Mouse (Mus musculus): ENCODE data around the gene Plcb2.

The Plcb2 gene

DNA sequence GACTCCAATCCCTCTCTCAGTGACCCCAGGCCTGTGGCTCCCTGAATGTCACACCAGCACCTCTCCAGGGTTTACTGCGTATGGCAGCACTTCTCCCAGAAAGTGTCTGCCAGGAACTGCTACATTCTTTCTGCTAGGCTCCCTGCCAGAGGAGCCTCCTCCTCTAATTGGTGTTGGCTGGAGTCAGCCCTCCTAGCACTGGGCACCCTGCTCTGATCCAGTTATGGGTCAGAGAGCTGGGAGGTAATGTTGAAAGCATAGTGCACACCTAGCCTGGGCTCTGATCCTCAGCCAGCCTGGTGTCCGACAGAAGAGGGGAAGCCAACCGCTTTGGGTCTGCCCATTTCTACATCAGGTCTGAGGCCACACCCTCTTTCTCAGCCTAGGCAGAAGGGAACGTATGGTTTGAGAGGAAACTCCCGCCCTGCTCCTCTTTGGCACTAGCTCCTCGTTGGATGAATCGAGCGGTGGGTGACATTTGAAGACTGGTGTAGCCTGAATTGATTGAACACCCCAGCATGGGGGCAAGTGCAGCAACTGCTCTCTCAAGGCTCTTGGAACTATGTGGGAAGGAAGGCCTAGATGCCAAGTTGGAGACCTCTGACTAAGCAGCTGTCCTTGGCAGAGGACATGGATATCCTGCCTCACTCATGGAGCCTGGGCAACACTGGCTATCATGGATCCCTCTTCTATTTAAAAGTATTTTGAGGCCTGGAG is 45.5 kb downstream of the Plcb2 start:
- no peak for DNase-seq

DNA sequence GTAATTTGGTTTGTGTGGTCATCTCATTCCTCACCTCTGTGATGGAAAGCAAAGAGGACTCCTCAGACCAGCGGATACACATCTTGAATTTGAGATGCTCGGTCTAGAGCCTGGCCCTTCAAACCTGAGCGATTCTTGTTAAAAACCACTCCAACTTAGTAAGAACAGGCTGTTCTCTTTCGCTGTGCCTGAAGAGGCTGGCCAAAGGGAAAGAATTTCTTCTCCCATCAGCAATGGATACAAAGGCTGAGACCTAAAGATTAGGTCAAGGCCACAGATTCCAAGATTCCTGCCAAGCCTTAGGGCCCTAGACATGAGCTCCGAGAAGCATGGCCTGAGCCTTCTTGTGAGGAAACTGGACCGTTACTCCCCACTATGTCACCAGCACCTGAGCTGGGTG is 47.3 kb downstream of the Plcb2 start:
- peak in 1 of 2 experiments; percentile 58 for DNase-seq

DNA sequence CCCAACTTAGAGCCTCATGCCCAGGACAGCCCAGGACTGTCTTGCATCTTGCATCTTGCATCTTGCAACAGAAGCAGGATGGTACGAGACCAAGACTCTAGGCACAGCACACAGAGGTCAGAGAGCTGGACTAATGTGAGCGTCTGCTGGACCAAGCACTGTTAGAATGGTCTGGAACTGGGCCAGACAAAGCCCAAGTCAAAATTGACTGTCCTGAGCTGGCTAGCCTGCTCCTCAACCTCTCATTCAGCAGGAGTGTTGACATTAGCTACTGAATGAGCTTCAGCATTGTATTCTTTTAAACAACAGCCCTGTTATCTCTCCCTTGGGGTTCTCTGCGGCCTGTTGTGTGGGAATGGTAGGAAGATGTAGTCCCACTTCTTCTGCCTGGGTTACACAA is 48.7 kb downstream of the Plcb2 start:
- DNase-seq, result peak; percentile 58 to 75

DNA sequence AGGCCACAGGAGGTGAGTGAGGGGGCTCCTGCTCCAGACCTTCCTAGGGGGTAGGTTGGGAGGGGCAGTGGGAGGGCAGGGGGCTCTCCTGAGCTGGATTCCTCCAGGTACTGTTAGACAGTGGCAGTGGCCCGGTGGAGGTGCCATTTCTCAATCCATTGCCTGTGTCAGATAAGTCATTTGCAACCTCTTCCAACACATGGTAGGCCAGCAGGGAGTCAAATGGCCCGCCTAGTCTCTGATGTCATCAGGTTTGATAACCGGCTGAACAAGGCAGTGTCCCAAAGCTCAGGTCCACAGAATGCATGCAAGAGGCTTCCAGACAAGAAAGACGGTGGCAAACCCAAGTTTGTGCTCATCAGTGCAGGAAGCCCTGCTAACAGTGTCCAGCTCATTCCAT is 50.4 kb downstream of the Plcb2 start:
- DNase-seq, result peak; percentile 60 to 76

DNA sequence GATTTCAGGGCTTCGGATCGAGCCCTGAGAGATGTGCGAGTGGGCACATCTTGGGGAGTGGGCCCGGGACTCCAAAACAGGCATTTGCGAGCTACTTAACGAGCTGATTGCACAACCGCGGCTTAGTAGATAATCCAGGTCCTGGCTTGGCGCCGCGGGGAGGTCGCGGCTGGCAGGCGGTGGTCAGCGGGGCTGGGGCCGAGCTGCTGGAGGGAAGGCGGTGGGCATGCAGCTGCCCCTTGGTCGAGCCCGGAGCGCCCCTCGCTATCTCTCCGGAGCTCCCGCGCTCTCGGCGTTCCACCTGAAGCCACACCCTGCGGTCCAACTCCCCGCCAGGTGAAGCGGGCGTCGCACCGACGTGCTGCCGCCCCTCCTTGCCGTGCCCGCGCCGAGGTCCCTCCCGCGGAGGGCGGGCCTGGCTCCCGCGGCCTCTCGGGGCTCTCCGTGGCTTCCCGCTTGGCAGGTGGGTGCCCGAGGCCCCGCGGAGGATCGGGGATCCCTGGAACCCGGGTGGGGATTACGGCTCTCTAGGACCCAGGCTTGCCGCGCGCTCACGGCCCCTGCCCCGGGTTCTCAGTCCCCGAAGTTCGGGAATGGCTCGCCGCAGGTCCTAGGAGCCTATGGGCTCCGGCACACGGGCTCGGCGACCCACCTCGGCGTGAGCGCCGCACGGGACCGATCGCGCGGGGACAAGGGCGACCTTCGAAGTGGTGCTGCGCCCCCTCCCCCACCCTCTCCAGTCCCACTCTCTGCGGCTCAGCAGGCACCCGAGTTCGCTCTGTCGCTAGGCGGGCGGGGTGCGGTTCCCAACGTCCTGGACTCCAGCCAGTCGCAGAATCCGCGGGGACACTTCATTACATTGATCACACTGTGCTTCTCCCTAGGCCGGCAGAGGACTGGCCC is 51.1 kb downstream of the Plcb2 start:
- peak; percentile 67 to 75 for DNase-seq

DNA sequence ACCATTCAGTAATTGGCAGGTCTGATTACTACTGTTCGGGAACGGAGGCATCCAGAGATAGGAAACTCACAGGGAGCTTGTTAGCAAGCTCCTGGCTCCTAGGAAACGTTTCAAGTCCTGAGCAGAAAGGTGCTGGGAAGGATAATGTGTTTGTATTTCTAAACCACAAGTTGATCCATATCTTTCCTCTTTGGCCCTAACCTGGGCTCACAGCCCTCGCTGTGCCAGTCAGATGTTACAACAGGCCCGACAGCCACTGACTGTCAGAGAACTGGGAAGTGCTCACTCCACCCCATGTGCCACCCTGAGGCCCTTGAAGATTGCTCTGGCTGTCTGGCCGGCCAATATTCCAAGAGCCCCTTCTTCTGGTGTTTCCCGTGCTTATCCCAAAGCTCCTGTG is 53.7 kb downstream of the Plcb2 start:
- peak in 1 of 2 experiments; percentile 45 for DNase-seq

DNA sequence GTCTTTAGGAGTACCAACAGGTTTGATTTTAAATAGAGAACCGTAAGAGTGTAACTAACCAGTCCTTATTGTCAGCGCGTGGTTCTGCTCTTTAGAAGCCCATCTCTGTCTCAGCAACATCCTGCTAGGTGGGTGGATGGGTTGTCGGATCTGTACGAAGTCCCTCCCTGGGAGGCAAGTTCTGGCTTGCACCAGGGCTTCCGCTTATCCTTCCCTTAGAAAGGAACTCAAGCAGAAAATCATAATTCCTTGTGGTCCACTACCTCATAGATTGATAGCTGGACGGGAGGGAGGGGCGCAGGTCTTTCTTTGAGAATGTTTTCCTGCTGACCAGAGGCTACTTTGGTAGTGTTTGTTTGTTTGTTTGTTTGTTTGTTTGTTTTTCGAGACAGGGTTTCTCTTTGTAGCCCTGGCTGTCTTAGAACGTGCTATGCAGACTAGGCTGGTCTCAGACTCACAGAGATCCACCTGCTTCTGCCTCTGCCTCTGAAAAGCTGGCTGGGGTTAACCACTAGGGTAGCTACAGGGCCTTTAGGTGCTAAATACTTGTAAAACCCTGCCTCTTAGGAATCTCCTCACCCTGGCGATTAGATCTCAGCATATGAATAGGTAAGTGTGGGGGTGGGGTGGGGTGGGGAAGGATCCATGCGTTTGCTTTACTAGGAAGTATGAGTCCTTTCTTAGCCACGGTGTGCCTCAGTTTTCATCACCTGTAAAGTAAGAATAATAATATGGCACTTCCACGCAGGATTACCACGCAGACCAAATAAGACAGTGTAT is 54.4 kb downstream of the Plcb2 start:
- no peak for DNase-seq

DNA sequence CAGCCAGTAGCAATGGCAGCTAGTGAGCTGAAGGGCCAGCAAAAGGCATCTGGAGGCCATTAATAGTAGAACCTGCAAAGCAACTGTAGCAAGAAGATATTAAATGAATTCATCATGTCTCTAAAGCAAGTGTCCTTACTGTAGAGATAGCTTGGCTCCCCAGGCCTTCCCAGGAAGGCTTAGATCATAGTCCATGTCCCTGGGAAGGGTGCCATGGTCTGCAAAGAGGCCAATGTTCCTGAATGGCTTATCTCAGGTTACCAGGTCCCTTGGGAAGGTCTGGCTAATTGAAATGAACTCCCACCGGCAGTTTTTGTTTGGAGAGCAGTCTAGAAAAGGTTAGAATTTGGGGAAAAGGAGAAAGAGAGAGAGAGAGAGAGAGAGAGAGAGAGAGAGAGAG is 56.5 kb downstream of the Plcb2 start:
- DNase-seq, result no peak

DNA sequence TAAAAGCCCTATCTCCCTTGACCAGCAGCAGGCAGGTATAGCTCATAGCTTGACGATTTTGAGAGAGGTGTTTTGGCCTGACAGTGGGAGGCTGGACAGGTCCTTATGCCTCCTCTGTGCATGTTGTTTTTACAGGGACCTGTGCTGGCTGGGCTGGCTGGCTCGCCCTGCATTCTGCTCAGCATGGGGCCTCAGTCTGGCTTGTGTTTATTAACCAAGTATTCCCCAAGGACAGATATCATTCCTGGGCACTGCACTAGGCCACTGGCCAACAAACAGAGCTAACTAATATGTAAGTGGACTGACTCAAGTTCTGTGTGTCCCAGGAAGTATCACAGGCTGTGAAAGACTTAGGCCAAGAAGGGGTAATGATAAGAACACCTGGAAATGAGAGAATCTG is 58.5 kb downstream of the Plcb2 start:
- DNase-seq, result no peak

DNA sequence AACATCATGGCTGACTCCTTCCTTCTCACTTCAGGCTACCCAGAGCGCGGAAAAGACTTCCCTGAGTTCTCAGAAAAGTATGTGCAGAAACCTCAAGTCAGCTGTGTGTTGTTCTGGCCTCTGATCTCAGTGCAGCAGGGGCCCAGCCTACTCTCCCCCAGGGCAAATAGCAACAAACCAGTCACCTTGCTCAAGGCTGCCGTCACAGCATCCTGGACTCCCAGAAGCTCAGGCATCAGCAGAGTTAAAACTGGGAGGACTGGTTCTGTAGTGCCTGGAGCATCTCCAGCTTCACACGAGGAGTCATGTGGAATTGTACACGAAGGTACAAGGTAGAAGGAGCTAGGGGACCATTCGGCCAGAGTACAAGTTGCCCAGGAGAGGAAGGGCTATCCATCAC is 59.0 kb downstream of the Plcb2 start:
- peak; percentile 62 to 72 for DNase-seq

DNA sequence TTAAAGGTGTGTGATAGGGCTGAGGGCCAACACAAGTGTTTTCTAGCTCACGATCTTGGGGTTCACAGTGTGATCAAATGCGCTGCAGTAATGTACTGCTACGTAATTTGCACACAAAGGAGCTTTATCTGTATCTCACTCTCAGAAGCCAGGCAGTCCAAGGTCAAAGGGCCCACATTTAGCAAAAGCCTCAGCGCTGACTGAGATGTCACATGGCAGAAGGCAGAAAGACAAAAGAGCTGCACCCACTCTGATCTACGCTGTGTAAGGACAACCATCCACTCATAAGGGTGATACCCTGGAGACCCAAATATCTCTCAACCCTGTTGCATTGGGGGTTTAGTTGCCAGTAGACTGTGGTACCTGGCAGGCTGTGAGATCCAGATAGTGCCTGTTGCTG is 61.1 kb downstream of the Plcb2 start:
- DNase-seq, result no peak

DNA sequence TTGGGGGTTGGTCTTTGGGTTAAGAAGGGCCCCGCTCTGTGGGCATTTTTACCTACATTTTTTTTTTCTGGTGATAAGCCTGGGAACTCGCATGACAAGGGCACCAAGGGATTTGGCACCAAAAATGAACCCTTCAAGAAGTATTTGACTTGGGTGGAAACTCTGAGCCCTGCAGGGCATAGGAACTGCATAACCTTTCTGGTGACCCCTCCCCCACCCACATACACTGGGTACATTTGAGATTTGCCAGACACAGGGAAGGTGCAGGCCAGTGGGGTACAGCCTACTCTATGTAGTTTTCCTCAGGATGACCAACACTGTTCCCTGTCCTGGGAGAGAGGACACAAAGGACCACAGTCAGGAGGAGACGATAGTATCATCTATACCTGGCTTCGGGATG is 62.6 kb downstream of the Plcb2 start:
- peak in 1 of 2 experiments; percentile 20 for DNase-seq

DNA sequence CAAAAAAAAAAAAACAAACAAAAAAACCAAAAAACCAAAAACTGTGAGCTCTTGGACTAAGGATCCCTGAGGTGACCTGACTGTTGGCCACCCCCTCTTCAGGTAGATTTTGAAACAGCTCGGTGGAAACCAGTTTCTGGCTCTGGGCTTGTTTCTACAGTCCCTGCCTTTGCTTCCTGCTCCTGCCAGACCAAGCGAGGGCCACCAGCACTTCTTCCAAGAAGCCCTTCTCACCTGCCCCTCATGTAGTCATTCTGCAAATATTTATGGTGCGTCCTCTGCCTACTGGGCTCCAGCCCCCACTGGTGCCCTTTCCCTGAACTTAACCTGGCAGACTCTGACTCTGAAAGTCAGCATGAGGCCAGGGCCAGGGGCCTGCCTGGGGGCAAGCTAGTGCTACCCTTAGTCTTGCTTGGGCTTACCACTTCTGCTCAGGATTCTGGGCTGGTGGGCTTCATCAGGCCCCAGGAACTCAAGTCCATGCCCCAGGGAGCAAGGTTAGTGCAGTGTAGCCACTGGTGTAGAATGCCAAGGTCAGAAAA is 63.2 kb downstream of the Plcb2 start:
- DNase-seq, result peak; percentile 59 to 73

DNA sequence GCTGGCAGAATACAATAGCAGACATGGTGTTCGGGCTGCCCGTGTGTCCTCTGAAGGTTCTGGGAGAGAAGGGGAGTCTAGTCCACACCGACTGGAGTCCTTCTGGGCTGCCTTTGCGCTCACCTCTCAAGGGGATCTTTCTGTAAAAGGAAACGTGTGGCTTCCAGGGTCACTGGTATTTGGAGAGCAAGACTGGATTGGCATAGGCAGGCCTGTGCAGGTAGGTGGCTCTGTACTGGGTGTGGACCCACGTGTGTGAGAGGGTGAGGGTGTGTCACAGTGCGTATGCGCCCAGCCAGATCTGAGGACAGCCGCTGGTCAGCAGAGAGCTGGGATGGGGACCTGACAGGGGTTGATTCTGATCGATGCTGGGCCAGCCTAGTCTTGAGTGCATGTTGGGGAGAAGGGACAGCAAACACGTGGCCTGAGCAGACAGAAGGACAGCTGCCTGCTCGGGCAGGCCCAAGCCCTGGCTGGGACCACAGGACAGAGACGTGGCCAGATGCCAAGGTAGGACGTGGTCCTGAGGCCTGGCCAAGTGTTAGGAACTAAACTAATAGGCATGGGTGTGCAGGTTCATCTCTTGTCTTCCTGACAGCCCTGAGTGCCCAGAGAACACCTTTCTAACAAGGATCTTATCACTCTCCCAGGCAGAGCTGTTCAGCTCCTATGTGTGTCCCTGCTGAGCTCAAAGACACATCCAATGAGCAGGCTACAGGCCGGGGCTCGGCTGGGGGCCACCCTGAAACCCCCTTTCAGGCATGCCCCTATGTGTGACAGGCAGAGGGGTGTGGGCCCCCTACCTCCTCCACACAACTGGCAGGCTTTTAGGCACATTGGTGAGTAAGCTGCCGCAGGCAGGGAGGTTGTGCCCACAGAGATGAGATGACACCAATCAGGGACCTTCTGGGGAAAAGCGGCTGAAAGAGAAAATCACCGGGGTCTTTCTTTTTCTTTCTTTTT is 64.2 kb downstream of the Plcb2 start:
- peak; percentile 67 to 81 for DNase-seq

DNA sequence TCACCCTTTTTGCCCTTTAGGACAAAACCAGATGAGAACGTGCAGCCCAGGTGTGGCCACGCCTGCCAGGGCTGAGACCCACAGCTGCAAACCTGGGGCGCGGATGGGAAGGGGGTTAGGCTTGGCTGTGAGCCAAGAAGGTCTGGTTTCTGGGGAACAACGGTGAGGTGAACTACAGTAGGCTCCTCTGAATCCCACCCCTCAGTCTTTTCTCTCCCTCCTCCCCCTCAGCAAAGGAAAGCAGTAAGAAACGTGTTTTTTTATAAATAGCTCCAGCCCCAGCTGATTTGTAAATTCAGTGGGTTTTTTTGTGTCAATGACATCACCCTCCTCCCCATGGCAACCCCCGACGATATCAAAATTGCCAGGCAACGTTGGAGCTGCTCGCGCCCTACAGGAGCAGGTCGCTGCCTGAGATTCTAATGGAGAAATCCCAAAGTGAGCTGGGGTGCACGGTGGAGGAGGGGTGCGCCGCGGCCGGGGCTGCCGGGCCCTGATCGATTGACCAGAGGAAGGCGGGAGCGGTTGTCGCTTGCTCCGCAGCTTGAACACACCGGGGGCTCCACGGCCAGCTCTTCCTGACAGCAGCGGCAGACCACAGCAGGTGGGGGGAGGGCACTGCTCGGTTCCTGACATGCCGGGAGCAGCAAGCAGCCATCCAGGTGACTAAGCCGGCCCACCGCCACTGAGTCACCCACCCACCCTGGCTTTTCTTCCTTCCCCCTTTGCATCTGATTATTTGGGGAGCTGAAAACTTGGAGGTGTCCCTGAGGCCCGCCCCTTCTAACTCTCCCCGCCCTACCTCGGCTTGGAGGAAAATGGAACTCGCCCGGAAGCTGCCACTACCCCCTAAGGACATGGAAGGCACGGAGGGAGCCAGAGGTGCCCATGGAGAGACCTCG is 65.1 kb downstream of the Plcb2 start, which contains the start of gene Pak6:
Pak6 (plus strand) TSS at position 402 of the 902 bp plus-strand sequence.
- DNase-seq, result no peak

DNA sequence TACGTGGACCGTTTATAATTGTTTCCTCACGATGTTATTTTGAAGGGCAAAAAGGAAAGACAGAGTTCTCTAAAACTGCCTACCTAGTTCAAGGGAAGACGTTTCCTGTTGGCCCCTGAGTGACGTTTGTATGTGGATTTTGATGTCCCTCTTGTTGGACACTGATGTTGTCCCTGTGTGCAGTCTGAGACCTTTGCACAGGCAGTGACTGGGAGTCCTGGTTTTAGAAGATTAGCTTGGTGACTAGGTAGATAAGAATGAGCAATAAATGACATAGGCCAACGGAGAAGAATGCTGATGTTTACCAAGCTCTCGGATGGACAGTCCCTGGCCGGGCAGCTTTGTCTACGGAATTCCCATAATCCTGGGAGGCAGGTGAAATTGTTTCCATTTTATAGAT is 66.3 kb downstream of the Plcb2 start:
- no peak for DNase-seq

DNA sequence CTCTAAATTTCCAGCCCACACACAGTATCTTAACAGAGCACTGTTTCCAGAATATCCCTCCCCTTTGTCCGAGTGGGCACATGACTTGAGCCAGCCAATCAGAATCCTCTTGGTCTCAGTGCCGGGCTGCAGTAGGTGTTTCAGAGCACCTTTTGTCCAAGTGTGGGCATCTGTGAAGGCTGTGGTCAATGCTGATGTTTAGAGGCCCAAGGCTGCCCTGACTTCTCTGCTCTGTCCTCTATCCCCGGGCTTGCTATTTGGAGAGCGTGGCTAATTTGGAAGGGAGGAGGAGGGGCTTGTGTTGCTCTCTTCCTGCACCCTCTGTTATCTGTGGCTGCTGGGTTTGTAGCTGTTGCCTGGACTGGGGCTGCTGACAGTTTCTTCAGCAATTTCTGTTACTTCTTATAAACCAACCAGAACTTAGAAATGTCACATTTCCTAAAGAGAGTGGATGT is 68.2 kb downstream of the Plcb2 start:
- DNase-seq, result peak; percentile 51 to 64

DNA sequence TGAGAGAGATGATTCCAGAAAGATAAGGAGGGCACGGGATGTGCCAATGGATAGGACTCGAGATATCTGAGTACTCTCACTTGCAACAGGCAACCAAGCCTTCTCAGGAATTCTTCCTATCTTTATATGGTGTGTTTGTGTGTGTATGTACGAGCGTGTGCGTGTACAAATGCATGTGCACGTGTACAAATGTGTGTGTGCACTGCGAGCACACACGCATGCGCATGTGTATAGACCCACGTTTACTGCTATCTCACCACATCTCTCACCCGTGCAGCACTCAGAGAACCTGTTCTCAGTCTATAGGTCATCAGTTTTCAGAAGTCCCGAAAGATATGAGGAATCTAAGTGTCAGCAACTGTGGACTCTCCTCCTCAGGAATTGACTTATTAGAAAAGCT is 68.7 kb downstream of the Plcb2 start:
- DNase-seq, result no peak

DNA sequence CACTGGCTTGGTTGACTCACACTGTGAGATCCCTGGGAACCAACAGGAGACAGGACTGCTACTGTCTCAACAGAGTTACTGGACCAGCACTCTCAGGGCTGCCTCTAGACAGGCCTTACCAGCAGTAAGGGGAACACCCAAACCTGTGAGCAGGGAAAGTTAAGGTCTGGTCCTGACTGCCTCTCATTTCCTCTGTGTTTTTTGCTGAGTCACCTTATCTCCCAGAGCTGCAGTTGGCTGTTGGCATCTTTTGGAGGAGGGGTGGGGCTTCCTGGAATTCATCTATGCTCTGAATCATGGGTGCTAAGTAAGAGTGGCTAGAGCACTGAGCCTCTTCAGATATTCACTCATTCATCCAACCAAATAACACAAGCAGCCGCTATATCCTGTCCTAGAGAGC is 69.2 kb downstream of the Plcb2 start:
- DNase-seq, result peak; percentile 76 to 79

DNA sequence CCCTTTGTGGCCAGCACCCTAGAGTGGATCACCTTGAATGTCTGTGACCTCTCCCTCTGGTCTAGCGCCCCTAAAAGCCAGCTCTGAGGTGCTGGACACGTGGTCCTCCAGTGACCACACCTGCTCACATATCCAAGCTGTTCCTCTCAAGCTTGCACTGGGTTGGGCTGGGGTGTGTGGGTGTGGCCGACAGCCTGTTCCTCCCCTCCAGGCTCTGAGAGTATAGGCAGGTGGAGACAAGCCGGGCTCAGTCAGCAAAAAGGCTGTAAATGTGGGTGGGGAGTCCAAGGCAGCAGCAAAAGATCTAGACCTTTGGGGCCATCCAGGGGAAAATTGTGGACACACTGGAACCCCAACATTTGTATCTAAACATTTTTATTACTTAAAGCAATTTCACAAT is 69.8 kb downstream of the Plcb2 start:
- DNase-seq, result peak; percentile 73 to 82

Measured in lung, adult 18-20 months (tissue).